Mouse (Mus musculus): Measurements from ENCODE around the gene Suds3.
A peak's percentile ranks its signal among the peaks of the same experiment; 100 is the strongest.

DNA sequence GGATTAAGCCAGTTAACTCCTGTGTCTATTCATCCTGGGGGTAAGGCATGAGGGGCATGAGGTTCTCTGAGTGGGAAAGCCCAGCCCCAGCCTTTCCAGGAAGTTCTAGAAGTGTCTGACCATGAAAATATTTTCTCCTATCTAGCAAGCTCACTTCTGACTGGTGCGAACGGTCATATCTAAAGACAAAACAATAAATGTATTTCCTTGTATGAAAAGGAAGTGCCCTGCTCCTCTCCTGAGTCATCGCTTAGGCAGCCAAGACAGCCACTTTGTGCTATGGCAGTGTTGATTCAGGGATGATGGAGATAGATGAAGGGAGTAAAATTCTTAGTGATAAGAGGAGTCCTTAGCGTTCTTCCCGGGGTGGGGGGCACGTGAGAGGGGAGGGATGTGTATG, 7.2 kb upstream of the Suds3 start:
- TF ChIP-seq UBTF (IDR thresholded peaks at IDR 0.05; ENCODE audit: borderline replicate concordance, insufficient read depth, low read depth, low read length) (no peak), TBP (IDR thresholded peaks at IDR 0.05; ENCODE audit: low read depth, low read length) (no peak), CHD2 (IDR thresholded peaks at IDR 0.05; ENCODE audit: low read length) (no peak), GATA1 (IDR thresholded peaks at IDR 0.05; ENCODE audit: low read depth, low read length) (peak; percentile 51; the same call in 1 of the 2 replicates), CTCF (IDR thresholded peaks at IDR 0.05 in 2 of 3, conservative IDR thresholded peaks at IDR 0.05 in 1 of 3; ENCODE audit: control insufficient read depth in 1 of 3, insufficient read depth in 1 of 3, low read depth in 2 of 3, low read length in 3 of 3, poor library complexity in 1 of 3, severe bottlenecking in 1 of 3) (no peak), POLR2AphosphoS5 (IDR thresholded peaks at IDR 0.05; ENCODE audit: borderline replicate concordance, low read depth, low read length) (no peak), MAX (IDR thresholded peaks at IDR 0.05; ENCODE audit: low read length) (no peak), POLR2A (IDR thresholded peaks at IDR 0.05; ENCODE audit: control insufficient read depth in 1 of 2, insufficient read depth in 1 of 2, low read depth in 1 of 2, low read length in 2 of 2, poor library complexity in 1 of 2) (no peak), TAL1 (IDR thresholded peaks at IDR 0.05; ENCODE audit: low read length) (no peak), EP300 (IDR thresholded peaks at IDR 0.05; ENCODE audit: low read depth in 1 of 2, low read length in 2 of 2) (peak in 1 of 2 experiments; percentile 7; a peak in 1 of 4 replicates), KAT2A (conservative IDR thresholded peaks at IDR 0.05; ENCODE audit: low read depth, low read length) (no peak), ELF1 (IDR thresholded peaks at IDR 0.05; ENCODE audit: low read depth, low read length) (peak; percentile 70), ETS1 (IDR thresholded peaks at IDR 0.05; ENCODE audit: low read depth, low read length) (peak; percentile 40; the same call in 1 of the 2 replicates), NRF1 (IDR thresholded peaks at IDR 0.05; ENCODE audit: insufficient read depth, low read depth, low read length, poor library complexity, severe bottlenecking) (no peak)

All from MEL (cell line).